Mouse (Mus musculus) intestine, postnatal 0 days (tissue): Measurements from ENCODE around the gene Six4. TPM values are rescaled to one million over a fixed set of nuclear protein-coding genes. Genes with fewer than 3 reads are reported as not detected.
A peak's percentile ranks its signal among the peaks of the same experiment; 100 is the strongest.

Source experiments
- ATAC-seq: fragments of 200-750 bp; cut with Nextera tagmentation; 2 replicates; pipeline ENCODE4 v1.8.0; 2017; ENCODE audit warnings: mild to moderate bottlenecking, moderate TSS enrichment, moderate library complexity
- H3K27ac ChIP-seq: fragments of 300-500 bp; sonication (generic); 2 replicates; pipeline ENCODE4 v1.5.1; 2014; ENCODE audit warnings: mild to moderate bottlenecking, low read depth, low read length, moderate library complexity
- H3K27me3 ChIP-seq: fragments of 300-500 bp; sonication (generic); replicated peaks from 2 replicates; pipeline ENCODE4 v1.6.1; 2014; ENCODE audit warnings: low read length, mixed read lengths; ENCODE audit not compliant: control insufficient read depth, insufficient read depth
- H3K36me3 ChIP-seq: fragments of 300-500 bp; sonication (generic); 2 replicates; pipeline ENCODE4 v1.6.1; 2014; ENCODE audit warnings: mild to moderate bottlenecking, moderate library complexity; ENCODE audit not compliant: control insufficient read depth, insufficient read depth
- H3K4me1 ChIP-seq: fragments of 300-500 bp; sonication (generic); replicated peaks from 2 replicates; pipeline ENCODE4 v1.6.1; 2014; ENCODE audit warnings: antibody characterized with exemption, low read length, mixed read lengths; ENCODE audit not compliant: control insufficient read depth, insufficient read depth
- H3K4me2 ChIP-seq: fragments of 300-500 bp; sonication (generic); replicated peaks from 2 replicates; pipeline ENCODE4 v1.6.1; 2014; ENCODE audit warnings: low read depth, mild to moderate bottlenecking, moderate library complexity
- H3K4me3 ChIP-seq: fragments of 300-500 bp; sonication (generic); 2 replicates; pipeline ENCODE4 v1.5.1; 2014; ENCODE audit warnings: low read depth, low read length
- H3K9ac ChIP-seq: fragments of 300-500 bp; sonication (generic); 2 replicates; pipeline ENCODE4 v1.6.1; 2014; ENCODE audit warnings: mild to moderate bottlenecking, low read depth, low read length
- H3K9me3 ChIP-seq: fragments of 300-500 bp; sonication (generic); 2 replicates; pipeline ENCODE4 v1.6.1; 2016; ENCODE audit warnings: mixed run types; ENCODE audit not compliant: control insufficient read depth
- CTCF ChIP-seq: sonication (generic); IDR thresholded peaks from 2 replicates; pipeline ENCODE4 v1.5.1; 2016; ENCODE audit warnings: low read depth, mild to moderate bottlenecking, control low read depth, antibody characterized with exemption, moderate library complexity
- WGBS: fragments of 180-500 bp; shearing (Covaris S2); extraction: QIAGEN DNeasy Blood & Tissue Kit; methylation state at CpG from one replicate; pipeline ENCODE4 v1.1.7; 2014; 5-methylcytosine and 5-hydroxymethylcytosine counted together
- polyA plus RNA-seq: library from polyadenylated mRNA; unstranded; fragments of >200 nt; fragmentation: Nextera tagmentation; extraction: Ambion mirVana; gene quantifications from 2 replicates; pipeline ENCODE4 v1.2.1, GENCODE M21; 2015

The Six4 gene
- polyA plus RNA-seq, 1 experiment from 2014 or later: 0.05 TPM

- Histone ChIP-seq H3K4me3 (no peak overlapping the region), H3K9ac (no peak overlapping the region), H3K27me3 (no peaks in the 10 kb centered on the region), H3K4me1 (no peaks in the 10 kb centered on the region), H3K27ac (no peak overlapping the region), H3K4me2 (no peak overlapping the region), H3K9me3 (no peaks in the 10 kb centered on the region), H3K36me3 (no peaks in the 10 kb centered on the region; the same call in none of the 2 replicates)
- WGBS: 78% methylated on average over 3 of the region's 3 CpGs
- TF ChIP-seq CTCF: no peak
- ATAC-seq: no peak
Observed at GRCm38 (mm10) chr12:73140732-73141131, 27.5 kb upstream of the Six4 start.

GRCm38 (mm10) chr12:73125250-73125649 is 12.0 kb upstream of the Six4 start:
- ATAC-seq: no peak
- Histone ChIP-seq H3K4me3 (no peak overlapping the region), H3K9me3 (no peaks in the 10 kb centered on the region), H3K27ac (no peak overlapping the region), H3K27me3 (no peaks in the 10 kb centered on the region), H3K4me2 (0 out of 2 replicates have a peak overlapping the region, but pooled peaks have one; percentile 6), H3K9ac (no peak overlapping the region), H3K36me3 (no peaks in the 10 kb centered on the region), H3K4me1 (no peaks in the 10 kb centered on the region)
- 78% methylated on average over 4 of the region's 4 CpGs for WGBS
- TF ChIP-seq CTCF: no peak

GRCm38 (mm10) chr12:73123093-73124041 is 10.1 kb upstream of the Six4 start, which contains the start of gene Mnat1:
TSS of gene Mnat1 (plus strand) at chr12:73123717.
- WGBS: 1% methylated on average over 23 of the region's 23 CpGs

GRCm38 (mm10) chr12:73112326-73113087 is 749 bp downstream of the Six4 start:
- under 1% methylated on average over 63 of the region's 71 CpGs for WGBS
- H3K4me1 ChIP-seq: no peaks in the 10 kb centered on the region
- H3K4me3 ChIP-seq: peak overlapping the region; percentile 60
- peaks cover 48% of the 10 kb centered on the region for H3K27me3 ChIP-seq
- H3K9me3 ChIP-seq: no peaks in the 10 kb centered on the region
- no peaks in the 10 kb centered on the region for H3K36me3 ChIP-seq
- no peak for TF ChIP-seq CTCF
- no peak overlapping the region for H3K27ac ChIP-seq
- 0 out of 2 replicates have a peak, but pooled peaks have one; percentile 37 for ATAC-seq
- H3K4me2 ChIP-seq: peak overlapping the region; percentile 100
- peak overlapping the region; percentile 44 for H3K9ac ChIP-seq

More at GRCm38 (mm10) chr12:73123093-73124041, 10.1 kb upstream of the Six4 start, which contains the start of gene Mnat1:
- no peaks in the 10 kb centered on the region for H3K9me3 ChIP-seq
- no peaks in the 10 kb centered on the region for H3K4me1 ChIP-seq
- peak within 1 kb of the TSS; percentile 77 for H3K9ac ChIP-seq
- peak within 1 kb of the TSS; percentile 89 for H3K4me3 ChIP-seq
- peak; percentile 69; the same call in 1 of the 2 replicates for ATAC-seq
- TF ChIP-seq CTCF: 0 out of 2 replicates have a peak, but pooled peaks have one; percentile 6
- no peaks in the 10 kb centered on the region for H3K36me3 ChIP-seq
- H3K27ac ChIP-seq: no peak within 1 kb of the TSS; the same call in 1 of the 2 replicates
- peak within 1 kb of the TSS; percentile 74 for H3K4me2 ChIP-seq
- no peaks in the 10 kb centered on the region for H3K27me3 ChIP-seq

GRCm38 (mm10) chr12:73111561-73112325 is 1.5 kb downstream of the Six4 start:
- no peak for TF ChIP-seq CTCF
- Histone ChIP-seq H3K4me3 (peak overlapping the region; percentile 60), H3K36me3 (no peaks in the 10 kb centered on the region), H3K27me3 (peaks cover 48% of the 10 kb centered on the region), H3K27ac (no peak overlapping the region), H3K4me1 (no peaks in the 10 kb centered on the region), H3K4me2 (peak overlapping the region; percentile 100), H3K9me3 (no peaks in the 10 kb centered on the region), H3K9ac (peak overlapping the region; percentile 44)
- ATAC-seq: peak; percentile 9; the same call in 1 of the 2 replicates
- under 1% methylated on average over 43 of the region's 44 CpGs for WGBS
